Mouse (Mus musculus): ENCODE data around the gene Nprl3.

The Nprl3 gene

DNA sequence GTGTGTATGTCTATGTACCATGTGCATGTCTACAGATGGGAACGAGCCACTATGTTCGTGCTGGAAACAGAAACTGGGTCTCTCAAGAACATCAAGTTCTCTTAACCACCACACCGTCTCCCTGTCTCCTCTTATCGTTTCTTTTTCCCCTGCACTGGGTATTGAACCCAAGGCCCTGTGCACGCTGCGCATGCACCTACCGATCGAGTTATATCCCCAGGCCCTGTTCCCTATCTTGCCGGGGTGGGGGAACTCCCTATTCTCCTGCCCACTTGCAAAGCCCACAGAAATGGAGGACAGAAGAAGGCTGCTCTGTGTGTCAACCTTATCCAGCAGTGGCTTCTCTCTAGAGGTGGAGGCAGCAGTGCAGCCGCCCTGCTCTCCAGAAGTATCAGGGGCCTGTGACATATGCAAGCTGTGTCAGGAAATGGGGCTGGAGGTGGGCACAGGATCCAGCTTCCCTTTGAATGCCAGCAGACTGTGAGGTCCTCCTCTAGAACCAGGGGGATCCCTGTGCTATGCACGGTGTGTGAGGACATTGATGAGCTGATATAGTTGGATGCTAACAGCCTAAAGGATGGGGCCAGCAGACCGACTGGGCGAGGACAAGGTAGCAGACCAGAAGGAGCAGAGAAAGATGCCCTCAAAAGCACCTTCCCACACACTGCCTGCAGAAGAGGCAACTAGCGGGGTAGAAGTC, 69.1 kb downstream of the Nprl3 start:
- DNase-seq (ENCODE audit: low read depth): no peak

DNA sequence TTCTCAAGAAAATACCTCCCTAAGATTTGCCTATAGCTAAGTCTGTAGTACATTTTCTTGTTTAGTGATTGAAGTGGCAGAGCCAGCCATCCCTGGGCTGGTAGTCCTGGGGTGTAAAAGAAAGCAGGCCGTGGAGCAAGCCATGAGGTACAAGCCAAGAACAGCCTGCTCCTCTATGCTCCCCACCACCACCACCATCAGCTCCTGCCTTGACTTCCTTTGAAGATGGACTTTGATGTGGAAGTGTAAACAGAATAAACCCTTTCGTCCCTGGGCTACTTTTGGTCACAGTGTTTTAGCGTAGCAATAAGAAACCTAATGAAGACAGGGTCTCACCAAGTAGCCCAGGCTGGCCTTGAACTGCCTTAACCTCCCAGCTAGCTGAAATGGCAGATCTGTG, 69.7 kb downstream of the Nprl3 start:
- DNase-seq (ENCODE audit: low read depth): no peak

GRCm38 (mm10) chr11:32196727-32197126, 70.8 kb downstream of the Nprl3 start:
- no peak for DNase-seq (ENCODE audit: low read depth)

DNA sequence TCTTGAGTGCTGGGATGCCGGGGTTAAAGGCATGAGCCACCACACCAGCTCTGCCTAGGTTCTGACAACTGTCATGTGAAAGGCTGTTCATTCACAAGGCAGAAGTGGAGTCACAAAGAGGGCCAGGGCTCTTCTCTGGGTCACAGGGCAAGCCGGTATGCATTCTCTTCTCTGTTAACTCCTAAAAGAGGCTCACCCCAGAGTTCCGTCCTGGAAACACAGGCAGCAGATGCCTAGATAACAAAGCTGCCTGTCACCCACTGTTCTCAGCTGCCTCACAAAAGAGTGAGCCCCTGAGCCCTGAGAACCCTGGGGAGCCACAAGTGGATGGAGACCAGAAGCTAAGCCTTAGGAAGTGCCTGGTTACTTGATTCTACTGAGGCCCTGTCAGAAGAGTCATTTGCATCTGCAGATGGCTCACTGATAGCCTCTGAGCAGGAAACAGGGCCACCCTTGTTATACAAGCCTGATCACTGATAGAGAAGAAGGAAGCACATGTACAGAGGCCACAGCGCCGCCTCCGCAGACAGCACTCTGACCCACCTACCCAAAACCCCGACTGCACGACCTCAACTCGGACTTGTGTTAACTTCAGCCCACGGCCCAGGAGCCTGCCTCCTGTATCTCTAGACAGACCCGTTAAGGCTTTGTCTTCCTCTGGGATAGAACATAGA, 71.5 kb downstream of the Nprl3 start:
- no peak for DNase-seq (ENCODE audit: low read depth)

DNA sequence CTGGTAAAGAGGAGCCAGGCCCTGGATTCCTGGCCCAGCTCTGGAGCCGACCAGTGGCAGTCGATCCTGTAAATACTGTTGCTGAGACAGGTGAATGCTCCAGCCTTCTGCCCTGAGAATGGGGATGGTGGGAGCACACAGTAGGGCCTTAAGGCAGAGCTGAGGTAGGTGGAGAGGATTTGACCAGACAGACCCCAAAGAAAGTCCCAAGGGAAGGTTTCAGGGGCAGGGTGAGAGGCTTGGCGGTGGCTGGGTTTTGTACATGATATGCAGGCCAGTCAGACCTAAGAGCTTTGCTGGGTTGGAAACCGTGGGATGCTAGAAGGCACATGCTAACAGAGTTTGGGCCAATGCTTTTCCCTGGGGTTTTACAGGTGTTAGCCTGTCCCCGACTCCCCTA, 72.9 kb downstream of the Nprl3 start:
- no peak for DNase-seq (ENCODE audit: low read depth)

DNA sequence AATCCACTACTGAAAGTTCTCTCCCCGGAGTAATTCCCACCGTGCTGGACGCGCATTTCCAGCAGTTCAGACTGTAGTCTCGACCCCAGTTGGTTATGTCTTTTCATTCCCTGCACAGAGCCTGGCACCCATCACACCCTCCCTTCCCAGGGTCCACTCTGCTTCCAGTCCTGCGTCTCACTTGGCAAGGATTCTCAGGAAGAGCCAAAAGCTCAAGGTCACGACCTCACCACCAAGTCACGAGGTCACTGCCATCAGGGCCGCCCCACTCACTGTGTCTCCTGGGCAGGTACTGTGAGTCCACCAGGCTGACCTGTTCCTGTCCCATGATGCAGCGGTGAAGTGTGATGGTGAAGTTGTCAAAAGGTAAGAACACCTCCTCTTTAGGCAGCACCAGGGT, 73.4 kb downstream of the Nprl3 start:
- DNase-seq (ENCODE audit: low read depth): no peak

GRCm38 (mm10) chr11:32193156-32193555, 74.4 kb downstream of the Nprl3 start:
- DNase-seq (ENCODE audit: low read depth): no peak

- no peak for DNase-seq (ENCODE audit: low read depth)
These were observed 76.8 kb downstream of the Nprl3 start for GRCm38 (mm10) chr11:32190603-32191110.

DNA sequence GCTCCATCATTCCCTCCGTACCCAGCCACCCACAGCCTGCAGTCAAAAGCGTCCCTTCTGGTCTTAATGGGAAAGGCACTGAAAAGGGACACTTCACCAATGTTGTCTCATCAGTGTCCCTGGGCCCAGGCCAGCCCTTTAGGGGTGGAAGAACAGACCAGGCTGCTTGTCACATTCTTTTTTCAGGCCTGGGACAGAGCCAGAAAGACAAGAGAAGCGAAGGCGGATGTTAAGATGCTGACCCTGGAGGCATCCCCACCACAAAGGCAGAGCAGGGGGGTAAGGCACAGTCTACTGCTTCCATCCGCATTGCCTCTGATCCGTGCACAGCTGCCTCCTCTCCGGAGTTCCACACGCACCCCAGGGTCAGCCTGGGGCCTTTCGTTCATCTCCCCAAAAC, 77.4 kb downstream of the Nprl3 start:
- DNase-seq (ENCODE audit: low read depth): no peak

GRCm38 (mm10) chr11:32189434-32189833, 78.1 kb downstream of the Nprl3 start:
- DNase-seq (ENCODE audit: low read depth): no peak

GRCm38 (mm10) chr11:32188881-32189280, 78.6 kb downstream of the Nprl3 start:
- DNase-seq (ENCODE audit: low read depth): no peak

GRCm38 (mm10) chr11:32187256-32187655, 80.3 kb downstream of the Nprl3 start:
- DNase-seq (ENCODE audit: low read depth): no peak

GRCm38 (mm10) chr11:32186031-32186430, 81.5 kb downstream of the Nprl3 start:
- DNase-seq (ENCODE audit: low read depth): no peak

- DNase-seq (ENCODE audit: low read depth): no peak
These were observed 83.0 kb downstream of the Nprl3 start for GRCm38 (mm10) chr11:32184469-32184868.

DNA sequence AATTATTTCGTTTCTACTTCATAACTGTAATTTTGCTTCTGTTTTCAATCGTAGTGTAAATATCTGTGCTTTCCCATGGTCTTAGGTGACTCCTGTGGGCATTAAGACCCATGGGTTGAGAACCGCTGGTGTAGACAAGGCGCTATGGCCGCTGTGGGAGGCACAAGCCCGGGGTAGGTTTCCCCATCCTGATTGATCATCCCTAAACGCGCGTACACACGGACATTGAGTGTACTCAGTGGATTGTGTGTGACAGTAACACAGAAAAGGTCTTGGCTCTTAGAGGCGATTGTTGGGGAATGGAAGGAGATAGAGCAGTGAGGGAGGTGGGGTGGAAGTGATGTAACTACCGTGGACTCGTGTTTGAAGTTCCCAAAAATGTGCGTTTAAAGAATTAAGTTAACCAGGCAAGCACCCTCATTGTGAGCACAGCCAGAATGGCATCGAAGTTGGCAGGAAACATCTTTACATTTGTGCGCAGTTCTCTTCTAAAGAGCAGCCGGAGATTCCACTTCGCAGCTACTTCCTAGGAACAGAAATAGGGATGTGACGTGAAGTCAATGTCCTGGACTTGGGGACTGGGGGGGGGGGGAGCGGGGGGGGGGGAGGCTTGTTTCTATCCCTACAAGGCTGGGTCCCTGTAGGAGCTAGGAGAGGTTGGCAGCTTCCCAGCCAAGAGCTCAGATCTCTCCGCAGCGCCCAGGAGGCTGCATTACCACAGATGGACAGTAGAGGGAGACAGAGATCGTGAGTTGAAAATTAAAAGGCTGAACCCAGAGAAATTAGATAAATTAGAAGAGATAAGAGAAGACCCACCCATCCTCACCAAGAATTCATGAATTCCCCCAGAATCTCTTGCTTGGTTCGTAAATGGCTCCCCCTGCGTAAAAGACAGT, 85.3 kb downstream of the Nprl3 start:
- DNase-seq (ENCODE audit: low read depth): peak; percentile 91

DNA sequence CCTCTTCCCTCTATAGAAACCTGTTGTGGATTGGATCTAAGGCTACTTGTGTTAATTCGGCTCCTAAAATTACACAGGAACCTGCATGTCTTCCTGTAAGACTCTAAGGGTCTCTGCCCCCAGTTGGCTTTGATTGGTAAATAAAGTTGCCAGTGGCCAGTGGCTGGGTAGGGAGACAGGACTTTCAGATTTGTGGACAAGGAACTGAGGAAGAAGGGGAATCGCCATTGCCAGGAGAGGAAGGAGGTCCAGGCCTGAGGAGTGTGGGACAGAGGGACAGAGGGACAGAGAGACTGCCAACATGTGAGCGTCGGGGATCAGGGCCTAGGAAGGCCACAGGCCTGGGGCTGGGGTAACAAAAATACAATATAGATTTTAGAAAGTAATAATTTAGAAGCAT, 86.3 kb downstream of the Nprl3 start:
- DNase-seq (ENCODE audit: low read depth): no peak

- DNase-seq (ENCODE audit: low read depth): no peak
These were observed 89.0 kb downstream of the Nprl3 start for GRCm38 (mm10) chr11:32178506-32178905.
